Mouse (Mus musculus): ENCODE data around the gene Trim14. TPM values are rescaled to one million over a fixed set of nuclear protein-coding genes. Genes with fewer than 3 reads are reported as not detected.

Gene Trim14
- total and polyA plus RNA-seq, 3 experiments, result 2.1 to 2.9 (median 2.5) TPM

DNA sequence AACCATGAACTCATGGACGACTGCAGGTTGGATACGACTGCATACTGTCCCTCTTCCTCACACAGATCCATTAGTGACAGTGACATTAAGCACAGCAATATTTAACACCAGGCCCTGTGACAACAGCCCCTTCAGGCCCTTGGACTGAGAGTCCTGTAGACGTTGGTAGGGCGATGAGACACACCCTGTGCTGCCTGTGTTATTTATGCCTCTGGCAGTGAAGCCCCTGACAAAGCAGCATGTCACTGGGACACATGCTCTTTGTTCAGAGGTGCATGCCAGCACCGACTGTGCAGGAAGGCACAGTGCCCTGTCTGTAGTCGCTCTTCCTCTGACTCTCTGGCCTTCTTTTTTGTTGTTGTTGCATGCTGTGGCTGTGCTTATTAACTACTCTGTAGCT, 87.1 kb downstream of the Trim14 start:
- H3K4me3 ChIP-seq, result no peak overlapping the region
- no peak overlapping the region for H3K27ac ChIP-seq
- WGBS, result 35% methylated on average over 6 of the region's 6 CpGs
- H3K36me3 ChIP-seq (ENCODE audit: control insufficient read depth, insufficient read depth, low read length), result no peaks in the 10 kb centered on the region
- no peak overlapping the region for H3K9ac ChIP-seq (ENCODE audit: low read depth, low read length)
- DNase-seq, result no peak
- intact Hi-C loops (cut with DNase I), result no loop called here
- H3K4me1 ChIP-seq (ENCODE audit: control insufficient read depth, insufficient read depth, low read length), result peaks cover 6% of the 10 kb centered on the region
- no peaks in the 10 kb centered on the region; the same call in 1 of the 2 replicates for H3K79me2 ChIP-seq (replicated peaks; ENCODE audit: control insufficient read depth, insufficient read depth, low read length)
- no peak for TF ChIP-seq CTCF (IDR thresholded peaks at IDR 0.05)
- TF ChIP-seq EP300 (IDR thresholded peaks at IDR 0.05; ENCODE audit: insufficient read depth, low read depth, low read length), result no peak
- no peak for TF ChIP-seq POLR2A (IDR thresholded peaks at IDR 0.05; ENCODE audit: insufficient read depth, low read depth, low read length)
- H3K27me3 ChIP-seq (ENCODE audit: control insufficient read depth, insufficient read depth, low read length), result no peaks in the 10 kb centered on the region

DNA sequence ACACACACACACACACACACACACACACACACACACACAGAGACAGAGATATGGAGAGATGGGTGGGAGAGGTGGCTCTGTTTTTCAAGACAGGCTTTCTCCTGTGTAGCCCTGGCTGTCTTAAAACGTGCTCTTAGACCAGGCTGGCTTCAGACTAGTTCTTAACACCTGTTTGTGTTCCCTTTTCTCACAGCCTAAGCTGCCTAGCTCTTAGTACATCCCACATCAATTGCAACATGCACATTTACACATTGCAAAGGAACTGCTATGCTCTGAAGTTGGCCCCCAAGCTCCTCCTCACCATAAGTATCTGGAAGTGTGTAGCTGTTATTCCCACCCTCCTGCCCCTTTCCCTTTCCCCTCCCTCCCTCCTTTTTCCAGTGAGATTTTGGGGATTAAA, 88.5 kb downstream of the Trim14 start:
- 68% methylated on average over 1 of the region's 1 CpGs for WGBS
- Histone ChIP-seq H3K79me2 (replicated peaks; ENCODE audit: control insufficient read depth, insufficient read depth, low read length) (no peaks in the 10 kb centered on the region), H3K4me1 (ENCODE audit: control insufficient read depth, insufficient read depth, low read length) (no peaks in the 10 kb centered on the region; the same call in 1 of the 2 replicates), H3K4me3 (no peak overlapping the region), H3K9ac (ENCODE audit: low read depth, low read length) (no peak overlapping the region), H3K27me3 (ENCODE audit: control insufficient read depth, insufficient read depth, low read length) (no peaks in the 10 kb centered on the region), H3K27ac (no peak overlapping the region), H3K36me3 (ENCODE audit: control insufficient read depth, insufficient read depth, low read length) (no peaks in the 10 kb centered on the region)
- no peak for DNase-seq
- intact Hi-C loops (cut with DNase I), result no loop called here
- TF ChIP-seq POLR2A (IDR thresholded peaks at IDR 0.05; ENCODE audit: insufficient read depth, low read depth, low read length), result no peak
- no peak for TF ChIP-seq EP300 (IDR thresholded peaks at IDR 0.05; ENCODE audit: insufficient read depth, low read depth, low read length)
- no peak for TF ChIP-seq CTCF (IDR thresholded peaks at IDR 0.05)

DNA sequence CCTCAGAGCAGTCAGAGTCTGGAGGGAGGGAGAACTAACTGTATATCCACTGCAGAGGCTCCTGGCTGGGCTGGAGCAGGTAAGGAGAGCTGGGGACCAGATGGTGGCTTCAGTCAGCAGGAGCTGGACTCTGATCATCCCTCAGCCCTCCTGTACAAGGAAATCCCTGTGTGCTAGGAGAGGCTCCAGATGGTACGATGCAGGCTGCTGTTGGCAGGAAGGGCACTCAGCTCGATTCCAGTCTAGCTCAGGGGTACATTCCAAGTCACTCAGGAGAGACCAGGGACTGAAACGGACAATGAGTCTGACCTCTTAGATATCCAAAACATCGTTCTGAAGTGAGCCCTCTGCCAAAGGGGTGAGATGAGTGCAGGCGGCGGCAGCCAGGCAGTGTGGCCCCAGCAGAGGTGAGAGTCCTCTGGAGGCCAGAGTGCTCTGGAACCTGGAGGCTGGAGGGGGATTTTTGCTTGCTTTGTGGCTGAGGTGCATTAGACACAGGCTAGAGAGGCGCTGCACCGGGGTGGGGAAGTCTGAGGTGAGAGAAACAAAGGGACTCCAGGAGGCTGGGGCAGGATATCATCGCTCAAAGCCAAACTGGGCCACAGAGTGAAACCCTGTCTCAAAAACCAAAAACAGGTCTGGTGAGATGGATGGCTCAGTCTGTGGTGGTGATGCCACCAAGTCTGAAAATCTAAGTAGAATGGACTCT, 90.5 kb downstream of the Trim14 start:
- DNase-seq, result no peak
- Histone ChIP-seq H3K9ac (ENCODE audit: low read depth, low read length) (no peak overlapping the region), H3K4me1 (ENCODE audit: control insufficient read depth, insufficient read depth, low read length) (no peaks in the 10 kb centered on the region; the same call in 1 of the 2 replicates), H3K36me3 (ENCODE audit: control insufficient read depth, insufficient read depth, low read length) (no peaks in the 10 kb centered on the region), H3K27ac (no peak overlapping the region), H3K27me3 (ENCODE audit: control insufficient read depth, insufficient read depth, low read length) (no peaks in the 10 kb centered on the region), H3K79me2 (replicated peaks; ENCODE audit: control insufficient read depth, insufficient read depth, low read length) (no peaks in the 10 kb centered on the region), H3K4me3 (no peak overlapping the region)
- intact Hi-C loops (cut with DNase I), result no loop called here
- TF ChIP-seq POLR2A (IDR thresholded peaks at IDR 0.05; ENCODE audit: insufficient read depth, low read depth, low read length) (no peak), EP300 (IDR thresholded peaks at IDR 0.05; ENCODE audit: insufficient read depth, low read depth, low read length) (no peak), CTCF (IDR thresholded peaks at IDR 0.05) (no peak)
- 48% methylated on average over 9 of the region's 9 CpGs for WGBS

Other genes starting within 250 kb of the Trim14 start
- not detected for gene Foxe1, start 192.5 kb downstream of the Trim14 start, total RNA-seq (2021)
- gene Foxe1, start 192.5 kb downstream of the Trim14 start, polyA plus RNA-seq (2012; rRNA removed), result not detected in 2 replicates
- 1 to 10 TPM; 3.8 to 4.1 TPM for gene Trmo, start 146.7 kb downstream of the Trim14 start, total RNA-seq (2021)
- 3.7 and 5.3 TPM in 2 replicates for gene Trmo, start 146.7 kb downstream of the Trim14 start, polyA plus RNA-seq (2012; rRNA removed)
- under 1 TPM; 0.10 to 0.73 TPM for gene Hemgn, start 122.6 kb downstream of the Trim14 start, total RNA-seq (2021)
- 0.06 TPM in 1 of 2 replicates, not detected in the other for gene Hemgn, start 122.6 kb downstream of the Trim14 start, polyA plus RNA-seq (2012; rRNA removed)
- gene Anp32b, start 85.2 kb downstream of the Trim14 start, total RNA-seq (2021), result 10 to 100 TPM; 53.5 to 57.8 TPM
- 9.5 and 14.2 TPM in 2 replicates for gene Anp32b, start 85.2 kb downstream of the Trim14 start, polyA plus RNA-seq (2012; rRNA removed)
- 10 to 100 TPM; 11.3 to 16.4 TPM for gene Nans, start 46.9 kb downstream of the Trim14 start, total RNA-seq (2021)
- 12.0 and 17.3 TPM in 2 replicates for gene Nans, start 46.9 kb downstream of the Trim14 start, polyA plus RNA-seq (2012; rRNA removed)
- under 1 TPM; 0.39 to 0.43 TPM for gene Coro2a, start 66.1 kb upstream of the Trim14 start, total RNA-seq (2021)
- 0.64 and 2.1 TPM in 2 replicates for gene Coro2a, start 66.1 kb upstream of the Trim14 start, polyA plus RNA-seq (2012; rRNA removed)
- 1 to 10 TPM in 1 of 2 experiments, under 1 TPM in 1; 0.64 to 1.7 TPM for gene Tbc1d2, start 114.1 kb upstream of the Trim14 start, total RNA-seq (2021)
- 1.4 and 1.6 TPM in 2 replicates for gene Tbc1d2, start 114.1 kb upstream of the Trim14 start, polyA plus RNA-seq (2012; rRNA removed)

Measured in heart, adult 2 months (tissue).